Mouse (Mus musculus): ENCODE measurements around the gene Epx.
"Not testable (repeated sequence)": the region's sequence is repeated elsewhere in the genome, so short reads cannot be mapped to it uniquely, and the experiment has no call there.

Epx gene

GRCm38 (mm10) chr11:87875436-87875835, at the start of gene Epx:
Epx (minus strand) TSS chr11:87875536.
- no peak for DNase-seq (ENCODE audit: low spot score in 2 of 2)

- no peak for DNase-seq (ENCODE audit: low spot score in 2 of 2)
Measured at GRCm38 (mm10) chr11:87920966-87921365, 45.6 kb upstream of the Epx start, which contains the start of gene Olfr464. Olfr464 (minus strand) TSS chr11:87920967.

DNA sequence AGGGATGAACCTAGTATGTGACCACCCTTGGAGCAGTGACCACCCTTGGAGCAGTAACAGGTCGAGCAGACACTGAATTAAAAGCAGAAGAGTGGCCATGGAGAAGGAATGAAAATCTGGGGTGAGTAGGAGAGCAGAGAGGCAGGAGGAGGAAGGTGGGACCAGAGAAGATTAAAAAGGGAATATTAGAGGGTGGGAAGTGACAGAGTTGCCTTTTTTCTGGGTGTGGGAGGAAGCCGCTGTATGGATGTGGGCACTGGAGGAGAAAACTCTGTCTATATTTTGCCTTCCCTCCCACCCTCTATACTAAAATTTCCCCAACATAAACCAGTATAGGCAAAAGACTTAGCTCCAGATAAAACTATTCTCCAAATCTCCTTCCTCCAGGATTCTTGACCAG, 45.0 kb upstream of the Epx start:
- no peak for DNase-seq (ENCODE audit: low spot score in 2 of 2)

GRCm38 (mm10) chr11:87916005-87916404, 40.7 kb upstream of the Epx start:
- DNase-seq (ENCODE audit: low spot score in 2 of 2) = no peak

DNA sequence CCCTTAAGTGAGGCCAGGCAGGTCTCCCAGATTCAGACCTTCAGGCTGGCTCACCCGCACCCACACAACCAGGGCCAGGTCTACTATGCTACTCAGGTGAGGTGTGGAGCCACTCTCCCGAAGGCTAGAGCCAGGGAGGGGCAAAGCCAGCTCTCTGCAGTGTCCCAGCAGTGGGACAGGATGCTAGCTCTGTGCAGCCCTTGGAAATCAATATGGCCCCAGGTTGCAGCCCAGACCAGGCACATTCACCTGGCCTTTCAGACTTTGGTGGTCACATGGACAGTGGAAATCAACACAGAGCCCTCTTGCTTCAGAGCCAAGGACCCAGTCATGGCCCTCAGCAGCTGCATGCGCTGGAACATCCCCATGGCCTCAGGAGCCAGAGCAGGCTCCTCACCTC, 29.0 kb upstream of the Epx start:
- DNase-seq (ENCODE audit: low spot score in 2 of 2) = no peak

DNA sequence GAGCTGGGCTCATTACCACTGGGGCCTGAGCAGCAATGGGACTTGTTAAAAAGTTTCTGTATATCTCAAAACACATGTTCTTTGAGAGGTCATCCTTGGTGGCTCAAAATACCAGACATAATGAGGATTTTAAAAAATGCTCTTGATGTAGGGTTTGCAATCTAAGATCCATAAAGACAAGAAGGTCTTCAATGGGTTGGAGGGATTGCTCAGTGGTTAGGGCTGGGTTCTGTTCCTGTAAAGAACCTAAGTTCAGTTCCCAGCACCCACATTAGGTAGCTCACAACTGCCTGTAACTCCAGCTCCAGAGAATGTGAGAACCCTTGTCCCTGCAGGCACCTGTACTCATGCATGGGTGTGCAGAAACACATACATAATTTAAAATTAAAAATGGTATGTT, 22.0 kb upstream of the Epx start, which contains the start of gene Olfr463:
Gene Olfr463, minus strand, starts transcription at position 101 of the 400 bp plus-strand sequence.
- no peak for DNase-seq (ENCODE audit: low spot score in 2 of 2)

DNA sequence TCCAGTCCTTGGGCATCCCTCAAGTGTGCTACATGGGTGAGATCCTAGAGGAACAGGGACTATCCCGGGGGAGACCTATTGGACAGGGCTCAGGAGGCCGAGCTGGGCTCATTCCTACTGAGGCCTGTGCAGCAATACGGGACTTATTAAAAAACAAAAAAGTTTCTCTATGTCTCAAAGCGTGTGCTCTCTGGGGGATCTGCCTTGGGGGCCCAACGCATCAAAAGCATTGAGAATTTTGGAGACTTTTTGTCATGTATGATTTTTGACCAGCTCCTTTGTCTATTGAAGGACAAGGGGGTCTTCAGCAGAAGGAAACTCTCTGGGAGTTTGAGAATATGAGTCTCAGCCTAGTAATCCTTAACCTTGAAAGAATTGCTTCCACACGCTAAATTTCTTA, 16.8 kb upstream of the Epx start, which contains the start of gene Olfr462:
Gene Olfr462, minus strand, starts transcription at position 101 of the 400 bp plus-strand sequence.
- no peak for DNase-seq (ENCODE audit: low spot score in 2 of 2)

- no peak for DNase-seq (ENCODE audit: low spot score in 2 of 2)
Measured at GRCm38 (mm10) chr11:87884856-87885255, 9.5 kb upstream of the Epx start.

- DNase-seq (ENCODE audit: low spot score in 2 of 2) = no peak
Measured at GRCm38 (mm10) chr11:87883493-87883892, 8.2 kb upstream of the Epx start.

DNA sequence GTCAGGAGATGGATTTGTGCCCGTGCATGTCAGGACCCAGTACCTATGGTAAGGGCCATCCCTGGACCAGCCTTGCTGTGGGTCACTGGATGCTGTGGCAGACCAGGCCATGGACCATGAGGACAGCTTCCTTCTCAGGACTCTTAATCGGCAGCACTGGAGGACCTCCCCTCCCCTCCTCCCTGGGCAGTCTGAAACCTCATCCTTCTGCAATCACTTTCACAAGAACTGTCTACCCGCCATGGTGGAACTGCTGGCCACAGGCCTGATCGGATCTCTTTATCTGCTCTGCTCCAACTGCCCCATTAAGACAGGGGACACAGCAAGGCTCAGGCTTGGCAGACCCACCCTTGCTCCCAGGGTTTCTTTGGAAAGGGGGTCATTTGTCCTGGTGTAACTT, 6.4 kb upstream of the Epx start:
- DNase-seq (ENCODE audit: low spot score in 2 of 2) = no peak

GRCm38 (mm10) chr11:87879826-87880225, 4.5 kb upstream of the Epx start:
- no peak for DNase-seq (ENCODE audit: low spot score in 2 of 2)

DNA sequence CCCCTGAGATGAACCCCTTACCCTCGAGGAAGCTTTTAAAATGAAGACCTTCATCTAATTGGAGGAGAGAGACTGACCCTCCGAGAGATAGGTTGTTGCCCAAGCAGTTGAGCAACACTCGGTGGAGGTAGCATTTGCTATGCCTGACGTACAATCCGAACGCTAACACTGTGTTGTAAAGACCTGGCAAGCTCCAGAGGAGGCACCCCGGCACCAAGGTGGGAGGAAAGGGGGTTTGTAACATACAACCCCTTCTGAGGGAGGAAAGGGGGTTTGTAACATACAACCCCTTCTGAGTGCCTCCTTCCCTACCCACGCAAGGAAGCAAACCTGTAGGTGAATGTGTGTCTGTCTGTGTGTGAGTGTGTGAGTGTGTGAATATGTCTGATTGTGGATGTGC, 3.6 kb downstream of the Epx start:
- no peak for DNase-seq (ENCODE audit: low spot score in 2 of 2)

GRCm38 (mm10) chr11:87870096-87870495, 5.2 kb downstream of the Epx start:
- no peak for DNase-seq (ENCODE audit: low spot score in 2 of 2)

GRCm38 (mm10) chr11:87866891-87867290, 8.4 kb downstream of the Epx start:
- not testable (repeated sequence) for DNase-seq (ENCODE audit: low spot score in 2 of 2)

DNA sequence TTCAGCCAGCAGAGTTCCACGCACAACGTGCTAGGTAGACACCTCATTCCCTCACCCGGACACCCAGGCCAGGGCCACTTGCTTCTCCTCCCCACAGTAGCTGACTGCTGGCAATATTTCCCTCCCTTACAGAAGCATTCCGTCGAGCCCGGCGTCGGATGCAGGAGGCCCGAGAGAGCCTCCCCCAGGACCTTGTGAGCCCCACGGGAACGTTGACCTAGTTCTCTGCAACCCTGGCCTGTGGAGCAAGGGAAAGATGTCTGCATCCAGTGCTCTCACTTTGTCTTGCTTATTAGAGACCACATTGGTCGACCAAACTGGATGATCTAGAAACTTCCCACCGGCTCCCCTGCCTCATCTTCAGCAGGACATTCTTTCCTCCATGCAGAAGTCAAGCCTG, 12.5 kb downstream of the Epx start:
- DNase-seq (ENCODE audit: low spot score in 2 of 2) = no peak

DNA sequence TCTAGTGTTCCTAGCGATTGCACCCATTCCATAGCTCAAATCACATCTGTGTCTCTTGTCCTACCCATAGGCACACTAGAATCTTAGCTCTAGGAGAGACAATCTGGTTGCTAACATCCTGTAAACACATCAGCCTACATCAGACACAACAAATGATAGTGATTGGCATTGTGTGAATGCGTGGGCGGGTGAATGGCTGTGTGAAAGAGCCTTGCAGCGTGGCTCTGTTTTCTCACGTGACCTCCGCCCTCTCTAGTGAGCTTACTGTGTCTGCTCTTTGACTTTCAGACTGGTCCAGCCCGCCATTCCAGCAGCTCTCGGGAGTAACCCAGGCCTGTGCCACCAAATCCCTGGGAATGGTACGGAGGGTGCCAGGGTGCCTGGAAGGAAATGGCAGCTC, 14.9 kb downstream of the Epx start:
- DNase-seq (ENCODE audit: low spot score in 2 of 2) = no peak

DNA sequence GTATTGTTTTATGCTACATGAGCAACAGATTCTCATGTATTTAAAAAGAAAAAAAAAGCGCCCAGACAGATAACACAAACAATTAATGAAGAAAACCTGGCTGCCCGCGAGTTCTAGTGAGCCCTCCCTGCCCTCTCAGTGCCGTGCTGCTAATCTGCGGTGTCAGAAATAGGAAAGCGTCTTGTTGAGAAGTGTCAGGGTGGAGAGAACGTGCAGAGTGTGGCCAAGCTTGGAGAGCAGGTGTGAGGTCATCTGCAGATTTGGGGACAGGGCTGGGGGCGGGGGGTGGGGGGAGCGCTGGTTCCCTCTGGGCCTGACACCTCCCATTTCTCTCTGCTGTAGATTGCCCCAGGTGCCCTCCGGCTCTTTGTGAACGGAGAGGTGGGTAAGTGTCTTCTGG, 16.1 kb downstream of the Epx start:
- no peak for DNase-seq (ENCODE audit: low spot score in 2 of 2)

- DNase-seq (ENCODE audit: low spot score in 2 of 2) = no peak
Measured at GRCm38 (mm10) chr11:87854550-87854949, 20.8 kb downstream of the Epx start.

DNA sequence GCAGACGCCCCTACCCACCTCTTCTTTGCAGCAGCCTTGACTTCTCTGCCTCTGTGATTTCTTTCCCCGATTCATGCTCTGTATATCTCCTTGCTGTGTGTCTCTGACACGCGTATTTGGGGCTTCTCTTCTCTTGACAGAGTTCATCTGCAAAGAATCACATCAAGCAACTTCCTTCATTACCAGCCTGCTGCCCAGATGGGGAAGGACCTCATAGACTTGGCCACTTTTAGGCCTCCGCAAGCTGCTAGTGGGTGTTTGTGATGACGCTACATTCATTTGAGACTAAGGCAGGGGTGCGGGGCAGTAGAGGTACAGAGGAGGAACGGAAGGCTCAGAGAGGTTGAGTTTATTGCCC, 21.8 kb downstream of the Epx start:
- DNase-seq (ENCODE audit: low spot score in 2 of 2) = peak in 1 of 2 experiments; percentile 1

GRCm38 (mm10) chr11:87852690-87853596, 22.4 kb downstream of the Epx start, which contains the start of gene Mks1:
Mks1 (plus strand) TSS chr11:87853215.
- peak; percentile 82 to 89 for DNase-seq (ENCODE audit: low spot score in 2 of 2)

- DNase-seq (ENCODE audit: low spot score in 2 of 2) = no peak
Measured at GRCm38 (mm10) chr11:87847884-87848283, 27.5 kb downstream of the Epx start.

- DNase-seq (ENCODE audit: low spot score in 2 of 2) = no peak
Measured at GRCm38 (mm10) chr11:87846968-87847600, 28.3 kb downstream of the Epx start.

DNA sequence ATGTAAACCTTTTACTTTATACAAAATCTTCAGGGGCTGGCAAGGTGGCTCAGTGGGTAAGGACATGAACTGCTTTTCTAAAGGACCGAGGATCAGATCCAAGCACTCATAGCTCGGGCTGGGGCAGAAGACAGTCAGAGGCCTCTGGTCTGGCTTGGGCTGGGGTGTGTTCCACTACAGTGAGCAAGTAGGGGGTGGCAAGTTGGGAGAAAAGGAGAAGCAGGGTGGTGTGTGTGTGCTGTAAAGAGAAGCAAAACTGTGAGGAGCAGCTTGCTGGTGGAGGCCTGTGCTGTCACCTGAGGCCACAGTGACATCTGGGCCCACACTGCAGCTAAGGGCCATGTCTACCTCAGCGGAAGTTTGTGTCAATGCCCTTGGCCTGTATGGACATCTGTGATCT, 33.9 kb downstream of the Epx start:
- DNase-seq (ENCODE audit: low spot score in 2 of 2) = no peak

Measured in urinary bladder, postnatal 36 days (tissue).